Mouse (Mus musculus) cerebellum, adult 9-10 months (tissue): Measurements from ENCODE around the gene Jph4.

Experiments
- DNase-seq: peaks from one replicate; pipeline ENCODE4 v3.0.0; 2022

Gene Jph4

GRCm38 (mm10) chr14:55115846-55116245 is 889 bp downstream of the Jph4 start:
- peak; percentile 76 for DNase-seq

- DNase-seq: peak; percentile 82
Measured at GRCm38 (mm10) chr14:55114759-55115701, 1.7 kb downstream of the Jph4 start.

GRCm38 (mm10) chr14:55113975-55114645 is 2.6 kb downstream of the Jph4 start:
- peak; percentile 84 for DNase-seq

GRCm38 (mm10) chr14:55113351-55113974 is 3.3 kb downstream of the Jph4 start:
- DNase-seq: peak; percentile 59

- peak; percentile 75 for DNase-seq
Measured at GRCm38 (mm10) chr14:55111720-55112119, 5.0 kb downstream of the Jph4 start.

- peak; percentile 58 for DNase-seq
Measured at GRCm38 (mm10) chr14:55110076-55110475, 6.7 kb downstream of the Jph4 start.

- peak; percentile 70 for DNase-seq
Measured at GRCm38 (mm10) chr14:55109048-55109873, 7.5 kb downstream of the Jph4 start.

- DNase-seq: peak; percentile 80
Measured at GRCm38 (mm10) chr14:55108202-55108870, 8.4 kb downstream of the Jph4 start.

- no peak for DNase-seq
Measured at GRCm38 (mm10) chr14:55106990-55107389, 9.7 kb downstream of the Jph4 start.

- peak; percentile 89 for DNase-seq
Measured at GRCm38 (mm10) chr14:55105836-55106809, 10.6 kb downstream of the Jph4 start, which contains the start of gene Ap1g2. Gene Ap1g2 (minus strand): TSS chr14:55106593.

GRCm38 (mm10) chr14:55105386-55105785 is 11.3 kb downstream of the Jph4 start:
- DNase-seq: no peak

GRCm38 (mm10) chr14:55104365-55104764 is 12.4 kb downstream of the Jph4 start:
- no peak for DNase-seq

GRCm38 (mm10) chr14:55102253-55102785 is 14.4 kb downstream of the Jph4 start:
- DNase-seq: no peak

GRCm38 (mm10) chr14:55101592-55101991 is 15.1 kb downstream of the Jph4 start:
- DNase-seq: peak; percentile 88

GRCm38 (mm10) chr14:55098067-55098466 is 18.7 kb downstream of the Jph4 start:
- no peak for DNase-seq

- no peak for DNase-seq
Measured at GRCm38 (mm10) chr14:55097646-55098045, 19.1 kb downstream of the Jph4 start.

- DNase-seq: no peak
Measured at GRCm38 (mm10) chr14:55096573-55097087, 20.1 kb downstream of the Jph4 start.

GRCm38 (mm10) chr14:55095671-55096070 is 21.1 kb downstream of the Jph4 start:
- DNase-seq: no peak

GRCm38 (mm10) chr14:55095263-55095662 is 21.5 kb downstream of the Jph4 start:
- no peak for DNase-seq

- peak; percentile 85 for DNase-seq
Measured at GRCm38 (mm10) chr14:55094704-55095231, 22.0 kb downstream of the Jph4 start, which contains the start of gene Thtpa. Gene Thtpa (plus strand): TSS chr14:55094784.
